Mouse (Mus musculus): ENCODE results near the gene Zbtb21. TPM values are rescaled to one million over a fixed set of nuclear protein-coding genes. Genes with fewer than 3 reads are reported as not detected.

The Zbtb21 gene
- polyA plus RNA-seq, 1 experiment, result 11.1 TPM

- no peaks in the 10 kb centered on the region for H3K36me3 ChIP-seq (ENCODE audit: control insufficient read depth, insufficient read depth, low read length)
- no peak for DNase-seq (ENCODE audit: low read depth in 1 of 2, low spot score in 2 of 2)
- H3K4me3 ChIP-seq (ENCODE audit: extremely low read depth, insufficient read depth, insufficient read length), result no peak overlapping the region
- H3K4me1 ChIP-seq (ENCODE audit: control insufficient read depth, insufficient read depth, insufficient read length), result no peaks in the 10 kb centered on the region
- 63% methylated on average over 3 of the region's 3 CpGs for WGBS
- no peak overlapping the region for H3K27ac ChIP-seq (ENCODE audit: insufficient read depth, low read length)
- H3K27me3 ChIP-seq (ENCODE audit: control insufficient read depth, insufficient read depth, low read length), result no peaks in the 10 kb centered on the region
- TF ChIP-seq CTCF (IDR thresholded peaks at IDR 0.05; ENCODE audit: extremely low read depth, insufficient read depth, insufficient read length, insufficient replicate concordance) (no peak), POLR2A (IDR thresholded peaks at IDR 0.05; ENCODE audit: low read depth, low read length) (no peak)
Measured at GRCm38 (mm10) chr16:97927331-97927938, 35.0 kb downstream of the Zbtb21 start.

GRCm38 (mm10) chr16:97926381-97926780 is 36.0 kb downstream of the Zbtb21 start:
- 83% methylated on average over 9 of the region's 9 CpGs for WGBS
- Histone ChIP-seq H3K27me3 (ENCODE audit: control insufficient read depth, insufficient read depth, low read length) (no peaks in the 10 kb centered on the region), H3K4me1 (ENCODE audit: control insufficient read depth, insufficient read depth, insufficient read length) (peaks cover 2% of the 10 kb centered on the region), H3K36me3 (ENCODE audit: control insufficient read depth, insufficient read depth, low read length) (no peaks in the 10 kb centered on the region), H3K27ac (ENCODE audit: insufficient read depth, low read length) (no peak overlapping the region), H3K4me3 (ENCODE audit: extremely low read depth, insufficient read depth, insufficient read length) (no peak overlapping the region)
- DNase-seq (ENCODE audit: low read depth in 1 of 2, low spot score in 2 of 2), result no peak
- TF ChIP-seq CTCF (IDR thresholded peaks at IDR 0.05; ENCODE audit: extremely low read depth, insufficient read depth, insufficient read length, insufficient replicate concordance) (no peak), POLR2A (IDR thresholded peaks at IDR 0.05; ENCODE audit: low read depth, low read length) (no peak)

- Histone ChIP-seq H3K36me3 (ENCODE audit: control insufficient read depth, insufficient read depth, low read length) (no peaks in the 10 kb centered on the region), H3K27ac (ENCODE audit: insufficient read depth, low read length) (no peak overlapping the region), H3K4me3 (ENCODE audit: extremely low read depth, insufficient read depth, insufficient read length) (no peak overlapping the region), H3K4me1 (ENCODE audit: control insufficient read depth, insufficient read depth, insufficient read length) (peaks cover 2% of the 10 kb centered on the region), H3K27me3 (ENCODE audit: control insufficient read depth, insufficient read depth, low read length) (no peaks in the 10 kb centered on the region)
- WGBS, result 72% methylated on average over 2 of the region's 2 CpGs
- TF ChIP-seq CTCF (IDR thresholded peaks at IDR 0.05; ENCODE audit: extremely low read depth, insufficient read depth, insufficient read length, insufficient replicate concordance) (no peak), POLR2A (IDR thresholded peaks at IDR 0.05; ENCODE audit: low read depth, low read length) (no peak)
- DNase-seq (ENCODE audit: low read depth in 1 of 2, low spot score in 2 of 2), result no peak
Measured at GRCm38 (mm10) chr16:97925760-97926159, 36.7 kb downstream of the Zbtb21 start.

DNA sequence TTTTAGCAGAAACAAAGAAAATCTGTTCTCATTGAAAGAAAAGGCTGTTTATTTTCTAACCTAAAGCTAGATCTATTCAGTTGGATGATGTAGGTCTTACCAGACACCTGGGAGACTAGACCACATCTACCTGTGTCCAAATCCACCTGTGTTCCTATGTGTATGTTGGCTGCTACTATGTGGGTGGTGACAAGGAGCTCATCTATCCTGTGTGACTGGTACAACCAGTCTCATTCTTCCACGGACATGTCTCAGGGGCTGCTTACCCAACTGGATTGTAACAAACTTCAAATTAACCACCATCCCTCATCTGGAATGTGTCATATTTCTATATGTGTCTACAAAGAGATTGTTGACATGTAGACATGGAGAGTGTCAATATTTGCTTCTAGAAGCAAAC is 38.7 kb downstream of the Zbtb21 start:
- H3K36me3 ChIP-seq (ENCODE audit: control insufficient read depth, insufficient read depth, low read length), result no peaks in the 10 kb centered on the region
- H3K27ac ChIP-seq (ENCODE audit: insufficient read depth, low read length), result no peak overlapping the region
- no peaks in the 10 kb centered on the region for H3K27me3 ChIP-seq (ENCODE audit: control insufficient read depth, insufficient read depth, low read length)
- 90% methylated on average over 1 of the region's 1 CpGs for WGBS
- DNase-seq (ENCODE audit: low read depth in 1 of 2, low spot score in 2 of 2), result no peak
- H3K4me1 ChIP-seq (ENCODE audit: control insufficient read depth, insufficient read depth, insufficient read length), result peaks cover 6% of the 10 kb centered on the region
- no peak overlapping the region for H3K4me3 ChIP-seq (ENCODE audit: extremely low read depth, insufficient read depth, insufficient read length)
- TF ChIP-seq CTCF (IDR thresholded peaks at IDR 0.05; ENCODE audit: extremely low read depth, insufficient read depth, insufficient read length, insufficient replicate concordance), result no peak
- no peak for TF ChIP-seq POLR2A (IDR thresholded peaks at IDR 0.05; ENCODE audit: low read depth, low read length)

DNA sequence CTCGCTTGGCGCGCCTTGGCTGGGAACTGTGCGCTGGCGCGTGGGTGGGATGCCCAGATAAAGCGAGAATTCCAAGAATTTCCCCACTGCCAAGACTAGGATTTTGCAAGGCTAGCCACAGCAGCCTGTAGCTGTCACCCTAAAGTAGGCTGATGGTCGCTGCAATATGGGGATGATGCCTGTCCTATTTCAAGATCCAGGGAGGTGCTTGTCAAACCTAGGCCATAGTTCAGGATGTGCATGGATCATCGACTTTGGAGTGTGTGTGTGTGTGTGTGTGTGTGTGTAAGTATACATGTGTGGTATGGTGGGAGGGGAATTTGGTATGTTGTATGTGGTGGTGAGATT is 39.7 kb downstream of the Zbtb21 start:
- DNase-seq (ENCODE audit: low read depth in 1 of 2, low spot score in 2 of 2), result no peak
- H3K27ac ChIP-seq (ENCODE audit: insufficient read depth, low read length), result no peak overlapping the region; the same call in 1 of the 2 replicates

GRCm38 (mm10) chr16:97921961-97922778 is 40.3 kb downstream of the Zbtb21 start:
- Histone ChIP-seq H3K4me1 (ENCODE audit: control insufficient read depth, insufficient read depth, insufficient read length) (peaks cover 6% of the 10 kb centered on the region), H3K27me3 (ENCODE audit: control insufficient read depth, insufficient read depth, low read length) (no peaks in the 10 kb centered on the region), H3K4me3 (ENCODE audit: extremely low read depth, insufficient read depth, insufficient read length) (peak overlapping the region; percentile 75), H3K36me3 (ENCODE audit: control insufficient read depth, insufficient read depth, low read length) (no peaks in the 10 kb centered on the region), H3K27ac (ENCODE audit: insufficient read depth, low read length) (peak overlapping the region; percentile 71)
- WGBS, result under 1% methylated on average over 74 of the region's 75 CpGs
- DNase-seq (ENCODE audit: low read depth in 1 of 2, low spot score in 2 of 2), result peak; percentile 38 to 72
- TF ChIP-seq CTCF (IDR thresholded peaks at IDR 0.05; ENCODE audit: extremely low read depth, insufficient read depth, insufficient read length, insufficient replicate concordance), result no peak
- TF ChIP-seq POLR2A (IDR thresholded peaks at IDR 0.05; ENCODE audit: low read depth, low read length), result peak; percentile 19; the same call in 1 of the 2 replicates

More for the DNA sequence above, 39.7 kb downstream of the Zbtb21 start:
- peak overlapping the region; percentile 75 for H3K4me3 ChIP-seq (ENCODE audit: extremely low read depth, insufficient read depth, insufficient read length)
- WGBS, result 1% methylated on average over 9 of the region's 9 CpGs
- peaks cover 6% of the 10 kb centered on the region for H3K4me1 ChIP-seq (ENCODE audit: control insufficient read depth, insufficient read depth, insufficient read length)
- H3K27me3 ChIP-seq (ENCODE audit: control insufficient read depth, insufficient read depth, low read length), result no peaks in the 10 kb centered on the region
- H3K36me3 ChIP-seq (ENCODE audit: control insufficient read depth, insufficient read depth, low read length), result no peaks in the 10 kb centered on the region
- TF ChIP-seq CTCF (IDR thresholded peaks at IDR 0.05; ENCODE audit: extremely low read depth, insufficient read depth, insufficient read length, insufficient replicate concordance) (no peak), POLR2A (IDR thresholded peaks at IDR 0.05; ENCODE audit: low read depth, low read length) (no peak)

DNA sequence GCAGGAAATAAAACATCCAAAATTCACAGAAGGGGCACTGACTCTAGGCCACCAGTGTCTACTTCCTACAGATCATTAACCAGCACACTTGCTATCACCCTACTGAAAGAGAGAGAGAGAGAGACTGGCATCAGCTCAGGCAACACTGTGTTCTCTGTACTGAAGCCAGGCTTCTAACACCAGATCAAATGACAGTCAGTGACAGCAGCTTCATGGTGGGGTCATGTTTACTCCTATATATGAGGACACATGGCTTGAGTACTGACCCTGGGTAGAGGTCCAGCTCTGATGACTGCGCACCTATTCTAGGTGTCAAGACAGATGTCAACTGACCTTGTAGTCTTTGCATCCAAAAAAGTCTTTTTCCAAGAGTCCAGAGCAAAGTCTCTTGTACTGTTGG is 41.8 kb downstream of the Zbtb21 start:
- Histone ChIP-seq H3K27me3 (ENCODE audit: control insufficient read depth, insufficient read depth, low read length) (no peaks in the 10 kb centered on the region), H3K4me1 (ENCODE audit: control insufficient read depth, insufficient read depth, insufficient read length) (peaks cover 6% of the 10 kb centered on the region), H3K36me3 (ENCODE audit: control insufficient read depth, insufficient read depth, low read length) (no peaks in the 10 kb centered on the region), H3K27ac (ENCODE audit: insufficient read depth, low read length) (no peak overlapping the region), H3K4me3 (ENCODE audit: extremely low read depth, insufficient read depth, insufficient read length) (no peak overlapping the region)
- no peak for TF ChIP-seq POLR2A (IDR thresholded peaks at IDR 0.05; ENCODE audit: low read depth, low read length)
- TF ChIP-seq CTCF (IDR thresholded peaks at IDR 0.05; ENCODE audit: extremely low read depth, insufficient read depth, insufficient read length, insufficient replicate concordance), result no peak
- whole genome bisulfite sequencing, result 100% methylated on average over 1 of the region's 1 CpGs
- DNase-seq (ENCODE audit: low read depth in 1 of 2, low spot score in 2 of 2), result no peak
